Mouse (Mus musculus) neural tube, embryonic 13.5 days (tissue): ENCODE data around the gene Actrt2. TPM values are rescaled to one million over a fixed set of nuclear protein-coding genes. Genes with fewer than 3 reads are reported as not detected.

ENCODE experiments used
- polyA plus RNA-seq: library from polyadenylated mRNA; unstranded; fragments of >200 nt; fragmentation: Nextera tagmentation; extraction: Ambion mirVana; gene quantifications from 2 replicates; pipeline ENCODE4 v1.2.1, GENCODE M21; 2015

Actrt2 gene
- polyA plus RNA-seq, 1 experiment from 2014 or later = not detected

Other genes with a start within 250 kb of the Actrt2 start
- 10.0 and 12.4 TPM in 2 replicates for gene Prdm16, start 31.0 kb downstream of the Actrt2 start, polyA plus RNA-seq
- 0.52 and 0.72 TPM in 2 replicates for gene Ttc34, start 169.6 kb upstream of the Actrt2 start, polyA plus RNA-seq
- 0.17 and 0.22 TPM in 2 replicates for gene Mmel1, start 201.7 kb upstream of the Actrt2 start, polyA plus RNA-seq
- gene Fam213b, start 231.3 kb upstream of the Actrt2 start, polyA plus RNA-seq = 38.7 and 44.0 TPM in 2 replicates